Mouse (Mus musculus) kidney, embryonic 14.5 days (tissue): ENCODE data around the gene Gns. TPM values are rescaled to one million over a fixed set of nuclear protein-coding genes. Genes with fewer than 3 reads are reported as not detected.

Experiments
- ATAC-seq: fragments of 200-750 bp; cut with Nextera tagmentation; 2 replicates; pipeline ENCODE4 v1.8.0; 2017; ENCODE audit warnings: moderate number of reproducible peaks, mild to moderate bottlenecking, moderate TSS enrichment, moderate library complexity; ENCODE audit not compliant: low FRiP score, low TSS enrichment
- H3K27ac ChIP-seq: fragments of 300-500 bp; sonication (generic); 2 replicates; pipeline ENCODE4 v1.5.1; 2014; ENCODE audit warnings: low read depth, mild to moderate bottlenecking, low read length, moderate library complexity, mixed read lengths
- H3K27me3 ChIP-seq: fragments of 300-500 bp; sonication (generic); 2 replicates; pipeline ENCODE4 v1.6.1; 2014; ENCODE audit warnings: mild to moderate bottlenecking, low read length; ENCODE audit not compliant: control insufficient read depth, insufficient read depth
- H3K36me3 ChIP-seq: fragments of 300-500 bp; sonication (generic); 2 replicates; pipeline ENCODE4 v1.6.1; 2014; ENCODE audit warnings: low read length, mixed read lengths; ENCODE audit not compliant: control insufficient read depth, insufficient read depth
- H3K4me1 ChIP-seq: fragments of 300-500 bp; sonication (generic); 2 replicates; pipeline ENCODE4 v1.6.1; 2014; ENCODE audit warnings: low read length, mixed read lengths; ENCODE audit not compliant: control insufficient read depth, insufficient read depth
- H3K4me2 ChIP-seq: fragments of 300-500 bp; sonication (generic); replicated peaks from 2 replicates; pipeline ENCODE4 v1.6.1; 2014; ENCODE audit warnings: low read depth, mild to moderate bottlenecking, low read length
- H3K4me3 ChIP-seq: fragments of 300-500 bp; sonication (generic); 2 replicates; pipeline ENCODE4 v1.5.1; 2014; ENCODE audit warnings: mild to moderate bottlenecking, low read length
- H3K9ac ChIP-seq: fragments of 300-500 bp; sonication (generic); 2 replicates; pipeline ENCODE4 v1.6.1; 2014; ENCODE audit warnings: low read depth, mild to moderate bottlenecking, low read length, moderate library complexity
- H3K9me3 ChIP-seq: fragments of 300-500 bp; sonication (generic); 2 replicates; pipeline ENCODE4 v1.6.1; 2016; ENCODE audit warnings: low read length; ENCODE audit not compliant: control insufficient read depth
- WGBS: fragments of 180-500 bp; shearing (Covaris S2); extraction: QIAGEN DNeasy Blood & Tissue Kit; methylation state at CpG from one replicate; pipeline ENCODE4 v1.1.7; 2014; 5-methylcytosine and 5-hydroxymethylcytosine counted together
- polyA plus RNA-seq: library from polyadenylated mRNA; unstranded; fragments of >200 nt; fragmentation: Nextera tagmentation; extraction: Ambion mirVana; gene quantifications from 2 replicates; pipeline ENCODE4 v1.2.1, GENCODE M21; 2014

Gene Gns
- polyA plus RNA-seq, 1 experiment from 2014 or later = 48.7 TPM

GRCm38 (mm10) chr10:121351692-121352290, 13.1 kb upstream of the Gns start:
- peak overlapping the region; percentile 95 for H3K4me2 ChIP-seq
- no peak overlapping the region for H3K27ac ChIP-seq
- no peak overlapping the region for H3K9ac ChIP-seq
- WGBS = 36% methylated on average over 15 of the region's 15 CpGs
- no peaks in the 10 kb centered on the region for H3K9me3 ChIP-seq
- H3K27me3 ChIP-seq = peaks cover 21% of the 10 kb centered on the region
- H3K4me3 ChIP-seq = peak overlapping the region; percentile 55
- no peaks in the 10 kb centered on the region for H3K36me3 ChIP-seq
- no peak for ATAC-seq
- peaks cover 7% of the 10 kb centered on the region; the same call in 1 of the 2 replicates for H3K4me1 ChIP-seq

DNA sequence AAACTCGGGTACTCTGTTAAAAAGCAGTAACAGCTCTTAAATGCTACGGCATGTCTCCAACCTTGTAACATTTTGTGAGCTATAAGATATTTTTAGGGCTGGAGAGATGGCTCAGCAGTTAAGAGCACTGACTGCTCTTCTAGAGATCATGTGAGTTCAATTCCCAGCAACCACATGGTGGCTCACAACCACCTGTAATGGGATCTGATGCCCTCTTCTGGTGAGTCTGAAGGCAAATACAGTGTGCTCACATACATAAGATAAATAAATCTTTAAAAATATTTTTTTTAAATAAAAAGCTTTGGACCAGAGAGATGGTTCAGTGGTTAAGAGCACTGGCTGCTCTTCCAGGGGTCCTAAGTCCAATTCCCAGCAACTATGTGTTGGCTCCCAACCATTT, 4.5 kb upstream of the Gns start:
- H3K4me1 ChIP-seq = 0 out of 2 replicates have a peak, but pooled peaks cover 3% of the 10 kb centered on the region
- H3K27me3 ChIP-seq = no peaks in the 10 kb centered on the region
- no peaks in the 10 kb centered on the region for H3K36me3 ChIP-seq
- WGBS = 90% methylated on average over 2 of the region's 2 CpGs
- H3K4me3 ChIP-seq = no peak overlapping the region
- no peak overlapping the region for H3K27ac ChIP-seq
- no peak for ATAC-seq
- no peak overlapping the region for H3K4me2 ChIP-seq
- H3K9ac ChIP-seq = no peak overlapping the region
- no peaks in the 10 kb centered on the region for H3K9me3 ChIP-seq

DNA sequence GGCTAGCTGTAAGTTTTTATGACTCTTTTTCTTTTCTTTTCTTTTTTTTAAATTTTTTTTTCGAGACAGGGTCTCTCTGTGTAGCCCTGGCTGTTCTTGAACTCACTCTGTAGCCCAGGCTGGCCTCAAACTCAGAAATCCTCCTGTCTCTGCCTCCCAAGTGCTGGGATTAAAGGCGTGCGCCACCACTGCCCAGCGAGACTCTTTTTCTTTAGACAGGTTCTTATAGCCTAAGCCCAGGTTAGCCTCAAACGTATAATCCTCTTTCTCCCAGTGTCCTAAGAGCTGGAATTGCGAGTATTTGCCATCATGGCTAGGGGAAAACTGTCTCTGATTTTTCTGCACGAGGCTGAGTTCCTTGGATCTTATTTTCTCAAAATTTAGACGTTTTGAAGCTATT, 1.7 kb upstream of the Gns start:
- Histone ChIP-seq H3K27ac (no peak overlapping the region), H3K9ac (no peak overlapping the region), H3K4me3 (no peak overlapping the region), H3K4me2 (no peak overlapping the region), H3K4me1 (peaks cover 18% of the 10 kb centered on the region), H3K9me3 (no peaks in the 10 kb centered on the region), H3K27me3 (no peaks in the 10 kb centered on the region), H3K36me3 (no peaks in the 10 kb centered on the region)
- ATAC-seq = no peak
- whole genome bisulfite sequencing = 82% methylated on average over 8 of the region's 8 CpGs

DNA sequence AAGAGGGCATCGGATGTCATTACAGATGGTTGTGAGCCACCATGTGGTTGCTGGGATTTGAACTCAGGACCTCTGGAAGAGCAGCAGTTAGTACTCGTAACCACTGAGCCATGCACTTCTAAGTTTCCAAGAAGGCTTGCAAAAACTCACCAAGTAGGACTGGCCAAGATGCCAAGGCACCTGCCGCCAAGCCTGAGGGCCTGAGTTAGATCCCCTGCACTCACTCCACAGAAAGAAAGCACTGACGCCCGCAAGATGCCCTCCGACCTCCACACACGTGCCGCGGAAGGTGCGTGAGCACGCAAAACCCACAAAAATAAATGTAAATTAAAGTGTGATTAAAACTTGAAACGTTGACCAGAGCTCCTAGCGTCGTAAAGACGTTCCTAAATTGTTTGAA, 584 bp upstream of the Gns start:
- H3K4me3 ChIP-seq = peak overlapping the region; percentile 94
- H3K4me2 ChIP-seq = peak overlapping the region; percentile 96
- H3K27me3 ChIP-seq = no peaks in the 10 kb centered on the region
- ATAC-seq = peak; percentile 4; the same call in 1 of the 2 replicates
- no peaks in the 10 kb centered on the region for H3K36me3 ChIP-seq
- H3K9me3 ChIP-seq = no peaks in the 10 kb centered on the region
- no peak overlapping the region for H3K27ac ChIP-seq
- H3K9ac ChIP-seq = peak overlapping the region; percentile 90
- 26% methylated on average over 15 of the region's 15 CpGs for WGBS
- peaks cover 18% of the 10 kb centered on the region for H3K4me1 ChIP-seq

DNA sequence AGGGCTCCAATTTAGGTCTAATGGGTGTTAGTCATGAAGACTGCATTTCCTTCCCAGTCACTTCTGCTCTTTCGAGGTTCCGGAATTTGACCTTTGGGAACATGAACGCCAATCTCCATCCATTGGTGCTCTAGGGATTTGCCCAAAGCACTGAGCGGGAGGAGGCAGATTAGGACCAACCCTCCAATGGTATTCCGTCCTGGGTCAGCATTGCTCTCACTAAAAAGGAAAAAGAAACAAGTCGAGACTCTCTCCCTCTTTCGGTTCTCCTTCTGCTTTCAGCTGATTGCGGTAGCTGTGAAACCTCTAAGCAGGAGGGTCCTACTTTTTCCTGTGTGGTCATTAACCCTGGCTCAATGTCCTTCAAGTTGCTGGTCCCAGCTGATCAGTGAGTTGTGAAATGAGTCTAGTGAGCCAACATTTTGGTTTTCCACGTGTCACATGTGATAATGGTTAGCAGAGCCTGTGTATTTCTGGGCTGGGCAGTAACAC, 937 bp downstream of the Gns start:
- 8% methylated on average over 9 of the region's 9 CpGs for WGBS
- peak overlapping the region; percentile 96 for H3K4me2 ChIP-seq
- no peak for ATAC-seq
- peak overlapping the region; percentile 90 for H3K9ac ChIP-seq
- H3K27ac ChIP-seq = no peak overlapping the region
- H3K4me1 ChIP-seq = peaks cover 18% of the 10 kb centered on the region
- H3K9me3 ChIP-seq = no peaks in the 10 kb centered on the region
- H3K4me3 ChIP-seq = peak overlapping the region; percentile 94
- H3K27me3 ChIP-seq = no peaks in the 10 kb centered on the region
- H3K36me3 ChIP-seq = peaks cover 7% of the 10 kb centered on the region; the same call in 1 of the 2 replicates

GRCm38 (mm10) chr10:121367271-121367670, 2.4 kb downstream of the Gns start:
- peaks cover 18% of the 10 kb centered on the region for H3K4me1 ChIP-seq
- peaks cover 12% of the 10 kb centered on the region; the same call in 1 of the 2 replicates for H3K36me3 ChIP-seq
- H3K4me2 ChIP-seq = no peak overlapping the region
- WGBS = 79% methylated on average over 13 of the region's 13 CpGs
- no peak overlapping the region for H3K4me3 ChIP-seq
- no peak overlapping the region for H3K27ac ChIP-seq
- no peak overlapping the region for H3K9ac ChIP-seq
- ATAC-seq = no peak
- no peaks in the 10 kb centered on the region for H3K27me3 ChIP-seq
- no peaks in the 10 kb centered on the region for H3K9me3 ChIP-seq

GRCm38 (mm10) chr10:121367780-121368179, 2.9 kb downstream of the Gns start:
- peaks cover 12% of the 10 kb centered on the region; the same call in 1 of the 2 replicates for H3K36me3 ChIP-seq
- no peaks in the 10 kb centered on the region for H3K27me3 ChIP-seq
- peaks cover 18% of the 10 kb centered on the region for H3K4me1 ChIP-seq
- no peak for ATAC-seq
- H3K4me2 ChIP-seq = no peak overlapping the region
- 89% methylated on average over 9 of the region's 9 CpGs for WGBS
- H3K27ac ChIP-seq = no peak overlapping the region
- no peak overlapping the region for H3K4me3 ChIP-seq
- H3K9me3 ChIP-seq = no peaks in the 10 kb centered on the region
- H3K9ac ChIP-seq = no peak overlapping the region

- H3K4me2 ChIP-seq = no peak overlapping the region
- 91% methylated on average over 18 of the region's 18 CpGs for WGBS
- H3K27me3 ChIP-seq = no peaks in the 10 kb centered on the region
- no peak overlapping the region for H3K9ac ChIP-seq
- H3K9me3 ChIP-seq = no peaks in the 10 kb centered on the region
- H3K4me3 ChIP-seq = no peak overlapping the region
- peaks cover 18% of the 10 kb centered on the region for H3K4me1 ChIP-seq
- no peak overlapping the region for H3K27ac ChIP-seq
- no peak for ATAC-seq
- H3K36me3 ChIP-seq = peaks cover 19% of the 10 kb centered on the region; the same call in 1 of the 2 replicates
Observed at GRCm38 (mm10) chr10:121368783-121369465, 4.0 kb downstream of the Gns start.

DNA sequence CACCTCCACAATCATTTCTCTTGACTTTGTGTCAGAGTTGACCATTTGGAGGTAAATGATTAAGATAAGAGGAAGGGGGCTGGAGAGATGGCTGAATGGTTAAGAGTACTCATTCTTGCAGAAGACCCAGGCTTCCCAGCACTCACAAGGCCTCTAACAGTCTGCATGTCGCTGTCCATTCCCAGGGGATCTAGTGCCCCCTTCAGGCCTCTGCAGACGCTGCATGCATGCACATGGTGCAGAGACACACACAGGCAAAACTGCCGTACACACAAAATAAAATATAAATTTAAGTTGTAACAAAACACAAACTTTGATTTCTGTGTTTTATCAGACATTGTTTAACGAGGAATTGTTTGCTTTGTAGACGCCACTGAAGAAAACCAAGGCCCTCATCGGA, 5.9 kb downstream of the Gns start:
- Histone ChIP-seq H3K9ac (no peak overlapping the region), H3K4me3 (no peak overlapping the region), H3K4me2 (no peak overlapping the region), H3K27me3 (no peaks in the 10 kb centered on the region), H3K36me3 (peaks cover 29% of the 10 kb centered on the region), H3K4me1 (peaks cover 15% of the 10 kb centered on the region), H3K9me3 (no peaks in the 10 kb centered on the region), H3K27ac (no peak overlapping the region)
- no peak for ATAC-seq
- WGBS = 93% methylated on average over 6 of the region's 6 CpGs
